Mouse (Mus musculus): ENCODE measurements around the gene Ushbp1.

The Ushbp1 gene

GRCm38 (mm10) chr8:71394481-71394880, 1.1 kb downstream of the Ushbp1 start:
- peak; percentile 18 to 24 for DNase-seq (ENCODE audit: low spot score in 2 of 2)

GRCm38 (mm10) chr8:71392871-71393270, 2.7 kb downstream of the Ushbp1 start:
- DNase-seq (ENCODE audit: low spot score in 2 of 2), result peak; percentile 30

GRCm38 (mm10) chr8:71392391-71392790, 3.2 kb downstream of the Ushbp1 start:
- peak; percentile 15 to 19 for DNase-seq (ENCODE audit: low spot score in 2 of 2)

- peak in 1 of 2 experiments; percentile 7 for DNase-seq (ENCODE audit: low spot score in 2 of 2)
Measured at GRCm38 (mm10) chr8:71391696-71392095, 3.9 kb downstream of the Ushbp1 start.

GRCm38 (mm10) chr8:71388267-71388666, 7.3 kb downstream of the Ushbp1 start:
- no peak for DNase-seq (ENCODE audit: low spot score in 2 of 2)

- no peak for DNase-seq (ENCODE audit: low spot score in 2 of 2)
Measured at GRCm38 (mm10) chr8:71385212-71385835, 10.3 kb downstream of the Ushbp1 start.

GRCm38 (mm10) chr8:71383860-71384259, 11.7 kb downstream of the Ushbp1 start:
- DNase-seq (ENCODE audit: low spot score in 2 of 2), result no peak

- no peak for DNase-seq (ENCODE audit: low spot score in 2 of 2)
Measured at GRCm38 (mm10) chr8:71383396-71383795, 12.2 kb downstream of the Ushbp1 start.

- peak; percentile 88 to 89 for DNase-seq (ENCODE audit: low spot score in 2 of 2)
Measured at GRCm38 (mm10) chr8:71381971-71382961, 13.3 kb downstream of the Ushbp1 start.

- peak in 1 of 2 experiments; percentile 75 for DNase-seq (ENCODE audit: low spot score in 2 of 2)
Measured at GRCm38 (mm10) chr8:71381421-71381970, 14.1 kb downstream of the Ushbp1 start, which contains the start of gene Nr2f6. TSS of gene Nr2f6 (minus strand) at chr8:71381960.

- DNase-seq (ENCODE audit: low spot score in 2 of 2), result no peak
Measured at GRCm38 (mm10) chr8:71380178-71381171, 15.1 kb downstream of the Ushbp1 start.

GRCm38 (mm10) chr8:71379512-71380075, 16.0 kb downstream of the Ushbp1 start:
- no peak for DNase-seq (ENCODE audit: low spot score in 2 of 2)

- no peak for DNase-seq (ENCODE audit: low spot score in 2 of 2)
Measured at GRCm38 (mm10) chr8:71379008-71379407, 16.6 kb downstream of the Ushbp1 start.

- DNase-seq (ENCODE audit: low spot score in 2 of 2), result no peak
Measured at GRCm38 (mm10) chr8:71376423-71377030, 19.1 kb downstream of the Ushbp1 start.

GRCm38 (mm10) chr8:71375581-71376422, 19.8 kb downstream of the Ushbp1 start:
- DNase-seq (ENCODE audit: low spot score in 2 of 2), result peak; percentile 81 to 82

- DNase-seq (ENCODE audit: low spot score in 2 of 2), result no peak
Measured at GRCm38 (mm10) chr8:71374616-71375206, 20.9 kb downstream of the Ushbp1 start.

GRCm38 (mm10) chr8:71373000-71373399, 22.6 kb downstream of the Ushbp1 start:
- no peak for DNase-seq (ENCODE audit: low spot score in 2 of 2)

- DNase-seq (ENCODE audit: low spot score in 2 of 2), result no peak
Measured at GRCm38 (mm10) chr8:71372427-71372826, 23.2 kb downstream of the Ushbp1 start.

Data from right cerebral cortex, postnatal 10 days (tissue).